Mouse (Mus musculus): Measurements from ENCODE around the gene Cnih3. TPM values are rescaled to one million over a fixed set of nuclear protein-coding genes. Genes with fewer than 3 reads are reported as not detected.

Gene Cnih3
- polyA plus RNA-seq, 1 experiment, result 0.67 TPM

- no peak overlapping the region for H3K27ac ChIP-seq (ENCODE audit: insufficient read depth, low read length)
Measured at GRCm38 (mm10) chr1:181395234-181395828, 42.9 kb downstream of the Cnih3 start.

GRCm38 (mm10) chr1:181399179-181399578, 46.8 kb downstream of the Cnih3 start:
- Histone ChIP-seq H3K9ac (ENCODE audit: low read depth, poor library complexity, severe bottlenecking) (no peak overlapping the region), H3K4me1 (ENCODE audit: control insufficient read depth, insufficient read depth, low read length) (no peaks in the 10 kb centered on the region), H3K9me3 (replicated peaks; ENCODE audit: control insufficient read depth, insufficient read depth, low read length, poor library complexity, severe bottlenecking) (no peaks in the 10 kb centered on the region), H3K27me3 (ENCODE audit: control insufficient read depth, insufficient read depth, low read length, poor library complexity, severe bottlenecking) (no peaks in the 10 kb centered on the region), H3K36me3 (ENCODE audit: control insufficient read depth, insufficient read depth, low read length, poor library complexity, severe bottlenecking) (no peaks in the 10 kb centered on the region), H3K27ac (ENCODE audit: insufficient read depth, low read length) (no peak overlapping the region), H3K4me3 (ENCODE audit: low read depth, low read length) (no peak overlapping the region)
- TF ChIP-seq EP300 (IDR thresholded peaks at IDR 0.05; ENCODE audit: insufficient read depth, low read depth, low read length), result no peak
- TF ChIP-seq POLR2A (IDR thresholded peaks at IDR 0.05; ENCODE audit: insufficient read depth, low read length), result no peak
- no peak for TF ChIP-seq CTCF (IDR thresholded peaks at IDR 0.05; ENCODE audit: low read depth, low read length)

More at GRCm38 (mm10) chr1:181395234-181395828, 42.9 kb downstream of the Cnih3 start:
- Histone ChIP-seq H3K9me3 (replicated peaks; ENCODE audit: control insufficient read depth, insufficient read depth, low read length, poor library complexity, severe bottlenecking) (no peaks in the 10 kb centered on the region), H3K36me3 (ENCODE audit: control insufficient read depth, insufficient read depth, low read length, poor library complexity, severe bottlenecking) (no peaks in the 10 kb centered on the region), H3K4me3 (ENCODE audit: low read depth, low read length) (no peak overlapping the region), H3K4me1 (ENCODE audit: control insufficient read depth, insufficient read depth, low read length) (no peaks in the 10 kb centered on the region), H3K9ac (ENCODE audit: low read depth, poor library complexity, severe bottlenecking) (no peak overlapping the region), H3K27me3 (ENCODE audit: control insufficient read depth, insufficient read depth, low read length, poor library complexity, severe bottlenecking) (no peaks in the 10 kb centered on the region)
- TF ChIP-seq POLR2A (IDR thresholded peaks at IDR 0.05; ENCODE audit: insufficient read depth, low read length) (no peak), EP300 (IDR thresholded peaks at IDR 0.05; ENCODE audit: insufficient read depth, low read depth, low read length) (no peak), CTCF (IDR thresholded peaks at IDR 0.05; ENCODE audit: low read depth, low read length) (no peak)

GRCm38 (mm10) chr1:181403056-181403455, 50.6 kb downstream of the Cnih3 start:
- Histone ChIP-seq H3K36me3 (ENCODE audit: control insufficient read depth, insufficient read depth, low read length, poor library complexity, severe bottlenecking) (no peaks in the 10 kb centered on the region), H3K9me3 (replicated peaks; ENCODE audit: control insufficient read depth, insufficient read depth, low read length, poor library complexity, severe bottlenecking) (no peaks in the 10 kb centered on the region), H3K27me3 (ENCODE audit: control insufficient read depth, insufficient read depth, low read length, poor library complexity, severe bottlenecking) (no peaks in the 10 kb centered on the region), H3K27ac (ENCODE audit: insufficient read depth, low read length) (no peak overlapping the region), H3K9ac (ENCODE audit: low read depth, poor library complexity, severe bottlenecking) (no peak overlapping the region), H3K4me1 (ENCODE audit: control insufficient read depth, insufficient read depth, low read length) (no peaks in the 10 kb centered on the region), H3K4me3 (ENCODE audit: low read depth, low read length) (no peak overlapping the region)
- TF ChIP-seq POLR2A (IDR thresholded peaks at IDR 0.05; ENCODE audit: insufficient read depth, low read length) (no peak), CTCF (IDR thresholded peaks at IDR 0.05; ENCODE audit: low read depth, low read length) (no peak), EP300 (IDR thresholded peaks at IDR 0.05; ENCODE audit: insufficient read depth, low read depth, low read length) (no peak)

- no peak overlapping the region for H3K9ac ChIP-seq (ENCODE audit: low read depth, poor library complexity, severe bottlenecking)
- H3K36me3 ChIP-seq (ENCODE audit: control insufficient read depth, insufficient read depth, low read length, poor library complexity, severe bottlenecking), result no peaks in the 10 kb centered on the region
- H3K4me1 ChIP-seq (ENCODE audit: control insufficient read depth, insufficient read depth, low read length), result no peaks in the 10 kb centered on the region
- no peak overlapping the region for H3K4me3 ChIP-seq (ENCODE audit: low read depth, low read length)
- H3K27ac ChIP-seq (ENCODE audit: insufficient read depth, low read length), result no peak overlapping the region
- H3K9me3 ChIP-seq (replicated peaks; ENCODE audit: control insufficient read depth, insufficient read depth, low read length, poor library complexity, severe bottlenecking), result no peaks in the 10 kb centered on the region
- TF ChIP-seq CTCF (IDR thresholded peaks at IDR 0.05; ENCODE audit: low read depth, low read length), result no peak
- TF ChIP-seq EP300 (IDR thresholded peaks at IDR 0.05; ENCODE audit: insufficient read depth, low read depth, low read length), result no peak
- no peak for TF ChIP-seq POLR2A (IDR thresholded peaks at IDR 0.05; ENCODE audit: insufficient read depth, low read length)
- no peaks in the 10 kb centered on the region for H3K27me3 ChIP-seq (ENCODE audit: control insufficient read depth, insufficient read depth, low read length, poor library complexity, severe bottlenecking)
Measured at GRCm38 (mm10) chr1:181407281-181407680, 54.9 kb downstream of the Cnih3 start.

- Histone ChIP-seq H3K36me3 (ENCODE audit: control insufficient read depth, insufficient read depth, low read length, poor library complexity, severe bottlenecking) (no peaks in the 10 kb centered on the region), H3K9me3 (replicated peaks; ENCODE audit: control insufficient read depth, insufficient read depth, low read length, poor library complexity, severe bottlenecking) (no peaks in the 10 kb centered on the region), H3K4me1 (ENCODE audit: control insufficient read depth, insufficient read depth, low read length) (no peaks in the 10 kb centered on the region), H3K4me3 (ENCODE audit: low read depth, low read length) (no peak overlapping the region), H3K9ac (ENCODE audit: low read depth, poor library complexity, severe bottlenecking) (no peak overlapping the region), H3K27ac (ENCODE audit: insufficient read depth, low read length) (no peak overlapping the region), H3K27me3 (ENCODE audit: control insufficient read depth, insufficient read depth, low read length, poor library complexity, severe bottlenecking) (no peaks in the 10 kb centered on the region)
- no peak for TF ChIP-seq CTCF (IDR thresholded peaks at IDR 0.05; ENCODE audit: low read depth, low read length)
- no peak for TF ChIP-seq EP300 (IDR thresholded peaks at IDR 0.05; ENCODE audit: insufficient read depth, low read depth, low read length)
- no peak for TF ChIP-seq POLR2A (IDR thresholded peaks at IDR 0.05; ENCODE audit: insufficient read depth, low read length)
Measured at GRCm38 (mm10) chr1:181408086-181408975, 55.9 kb downstream of the Cnih3 start.

GRCm38 (mm10) chr1:181409693-181410092, 57.3 kb downstream of the Cnih3 start:
- Histone ChIP-seq H3K9ac (ENCODE audit: low read depth, poor library complexity, severe bottlenecking) (no peak overlapping the region), H3K4me1 (ENCODE audit: control insufficient read depth, insufficient read depth, low read length) (no peaks in the 10 kb centered on the region), H3K9me3 (replicated peaks; ENCODE audit: control insufficient read depth, insufficient read depth, low read length, poor library complexity, severe bottlenecking) (no peaks in the 10 kb centered on the region), H3K4me3 (ENCODE audit: low read depth, low read length) (no peak overlapping the region), H3K27me3 (ENCODE audit: control insufficient read depth, insufficient read depth, low read length, poor library complexity, severe bottlenecking) (no peaks in the 10 kb centered on the region), H3K36me3 (ENCODE audit: control insufficient read depth, insufficient read depth, low read length, poor library complexity, severe bottlenecking) (no peaks in the 10 kb centered on the region), H3K27ac (ENCODE audit: insufficient read depth, low read length) (no peak overlapping the region)
- no peak for TF ChIP-seq CTCF (IDR thresholded peaks at IDR 0.05; ENCODE audit: low read depth, low read length)
- no peak for TF ChIP-seq POLR2A (IDR thresholded peaks at IDR 0.05; ENCODE audit: insufficient read depth, low read length)
- TF ChIP-seq EP300 (IDR thresholded peaks at IDR 0.05; ENCODE audit: insufficient read depth, low read depth, low read length), result no peak

Measured in ES-Bruce4 (cell line).